Mouse (Mus musculus): ENCODE data around the gene Olfr558. TPM values are rescaled to one million over a fixed set of nuclear protein-coding genes. Genes with fewer than 3 reads are reported as not detected.

The Olfr558 gene
- total RNA-seq (2023), result not detected

GRCm38 (mm10) chr7:102701915-102702314 lies at the start of gene Olfr558:
Gene Olfr558, plus strand, starts transcription at chr7:102702215.

GRCm38 (mm10) chr7:102658523-102658922 lies 43.5 kb upstream of the Olfr558 start, which contains the start of gene Olfr555:
Gene Olfr555, plus strand, starts transcription at chr7:102658823.

GRCm38 (mm10) chr7:102664599-102664998 lies 37.4 kb upstream of the Olfr558 start, which contains the start of gene Olfr556:
Gene Olfr556, plus strand, starts transcription at chr7:102664899.

GRCm38 (mm10) chr7:102686944-102687501 lies 15.0 kb upstream of the Olfr558 start, which contains the start of gene Trim68:
Gene Trim68, minus strand, starts transcription at chr7:102687327.

GRCm38 (mm10) chr7:102695358-102696125 lies 6.5 kb upstream of the Olfr558 start, which contains the start of gene Olfr557:
Gene Olfr557, plus strand, starts transcription at chr7:102695910.

GRCm38 (mm10) chr7:102718970-102719369 lies 17.0 kb downstream of the Olfr558 start, which contains the start of gene Olfr33:
Gene Olfr33, minus strand, starts transcription at chr7:102719070.

GRCm38 (mm10) chr7:102727391-102727790 lies 25.4 kb downstream of the Olfr558 start, which contains the start of gene Olfr559:
Gene Olfr559, minus strand, starts transcription at chr7:102727491.

GRCm38 (mm10) chr7:102759266-102759665 lies 57.3 kb downstream of the Olfr558 start, which contains the start of the genes Olfr560 and Olfr78:
Gene Olfr560, minus strand, starts transcription at chr7:102759366.
Gene Olfr78, minus strand, starts transcription at chr7:102759471.

Other genes with a start within 250 kb of the Olfr558 start
- gene Olfr543, start 220.5 kb upstream of the Olfr558 start, total RNA-seq (2023), result not detected
- not detected for gene Olfr544, start 213.9 kb upstream of the Olfr558 start, total RNA-seq (2023)
- gene Olfr545, start 202.6 kb upstream of the Olfr558 start, total RNA-seq (2023), result not detected
- not detected for gene Olfr547, start 167.5 kb upstream of the Olfr558 start, total RNA-seq (2023)
- not detected for gene Olfr548-ps1, start 161.3 kb upstream of the Olfr558 start, total RNA-seq (2023)
- gene Olfr549, start 152.3 kb upstream of the Olfr558 start, total RNA-seq (2023), result not detected
- gene Trim21, start 136.7 kb upstream of the Olfr558 start, total RNA-seq (2023), result 43.3 TPM
- gene Olfr550, start 130.8 kb upstream of the Olfr558 start, total RNA-seq (2023), result not detected
- gene Olfr551, start 110.3 kb upstream of the Olfr558 start, total RNA-seq (2023), result not detected
- not detected for gene Olfr552, start 104.4 kb upstream of the Olfr558 start, total RNA-seq (2023)
- gene Olfr553, start 84.0 kb upstream of the Olfr558 start, total RNA-seq (2023), result not detected
- gene Olfr554, start 63.8 kb upstream of the Olfr558 start, total RNA-seq (2023), result not detected
- not detected for gene Olfr555, start 43.4 kb upstream of the Olfr558 start, total RNA-seq (2023)
- not detected for gene Olfr556, start 37.3 kb upstream of the Olfr558 start, total RNA-seq (2023)
- 14.1 TPM for gene Trim68, start 14.9 kb upstream of the Olfr558 start, total RNA-seq (2023)
- not detected for gene Olfr557, start 6.3 kb upstream of the Olfr558 start, total RNA-seq (2023)
- not detected for gene Olfr33, start 16.9 kb downstream of the Olfr558 start, total RNA-seq (2023)
- gene Olfr559, start 25.3 kb downstream of the Olfr558 start, total RNA-seq (2023), result not detected
- not detected for gene Olfr560, start 57.2 kb downstream of the Olfr558 start, total RNA-seq (2023)
- gene Olfr78, start 57.3 kb downstream of the Olfr558 start, total RNA-seq (2023), result not detected
- gene Olfr561, start 69.0 kb downstream of the Olfr558 start, total RNA-seq (2023), result not detected
- gene Olfr564, start 101.3 kb downstream of the Olfr558 start, total RNA-seq (2023), result not detected
- not detected for gene Olfr566, start 156.6 kb downstream of the Olfr558 start, total RNA-seq (2023)
- gene Olfr568, start 174.9 kb downstream of the Olfr558 start, total RNA-seq (2023), result not detected
- not detected for gene Olfr569, start 188.7 kb downstream of the Olfr558 start, total RNA-seq (2023)
- not detected for gene Olfr570, start 192.4 kb downstream of the Olfr558 start, total RNA-seq (2023)
- gene Olfr571, start 215.3 kb downstream of the Olfr558 start, total RNA-seq (2023), result not detected
- not detected for gene Olfr572, start 222.2 kb downstream of the Olfr558 start, total RNA-seq (2023)
- gene Olfr573-ps1, start 240.4 kb downstream of the Olfr558 start, total RNA-seq (2023), result not detected
- gene Olfr574, start 246.3 kb downstream of the Olfr558 start, total RNA-seq (2023), result not detected